Mouse (Mus musculus) liver, embryonic 14.5 days (tissue): ENCODE measurements around the gene Ssr1. TPM values are rescaled to one million over a fixed set of nuclear protein-coding genes. Genes with fewer than 3 reads are reported as not detected.

Experiments used
- ATAC-seq: fragments of 200-750 bp; cut with Nextera tagmentation; 2 replicates; pipeline ENCODE4 v1.8.0; 2017; ENCODE audit warnings: moderate number of reproducible peaks, mild to moderate bottlenecking, moderate library complexity; ENCODE audit not compliant: insufficient read depth
- DNase-seq, 3 experiments: peaks; one replicate each; pipeline ENCODE4 v3.0.0-alpha.2; 2012 to 2013; ENCODE audit warnings: low read depth in 3 of 3, low spot score in 3 of 3
- H3K27ac ChIP-seq: fragments of 300-500 bp; sonication (generic); 2 replicates; pipeline ENCODE4 v1.5.1; 2014; ENCODE audit warnings: moderate library complexity, mild to moderate bottlenecking, control low read depth, inconsistent platforms
- H3K27me3 ChIP-seq: fragments of 300-500 bp; sonication (generic); 2 replicates; pipeline ENCODE4 v1.6.1; 2014; ENCODE audit warnings: mild to moderate bottlenecking, low read length, moderate library complexity; ENCODE audit not compliant: control insufficient read depth, insufficient read depth
- H3K36me3 ChIP-seq: fragments of 300-500 bp; sonication (generic); replicated peaks from 2 replicates; pipeline ENCODE4 v1.6.1; 2014; ENCODE audit warnings: low read depth; ENCODE audit not compliant: control insufficient read depth, insufficient read depth
- H3K4me1 ChIP-seq, 2 experiments: fragments of 200-500 bp in 1 of 2; fragments of 300-500 bp in 1 of 2; sonication (generic) in 1 of 2; replicated peaks; 2 replicates each; pipeline ENCODE4 v1.6.1; 2012 to 2014; ENCODE audit warnings: antibody characterized with exemption in 1 of 2, inconsistent platforms in 1 of 2, low read length in 1 of 2; ENCODE audit not compliant: control insufficient read depth in 2 of 2, insufficient read depth in 2 of 2
- H3K4me2 ChIP-seq: fragments of 300-500 bp; sonication (generic); 2 replicates; pipeline ENCODE4 v1.6.1; 2014; ENCODE audit warnings: low read depth, mild to moderate bottlenecking, control low read depth, moderate library complexity
- H3K4me3 ChIP-seq, 2 experiments: fragments of 200-500 bp in 1 of 2; fragments of 300-500 bp in 1 of 2; sonication (generic) in 1 of 2; 2 replicates each; pipeline ENCODE4 v1.5.1; 2012 to 2014; ENCODE audit warnings: low read depth in 2 of 2, low read length in 2 of 2, mild to moderate bottlenecking in 2 of 2, control low read depth in 1 of 2, inconsistent platforms in 1 of 2, moderate library complexity in 1 of 2; ENCODE audit not compliant: insufficient read depth in 1 of 2
- H3K9ac ChIP-seq: fragments of 300-500 bp; sonication (generic); replicated peaks from 2 replicates; pipeline ENCODE4 v1.6.1; 2014; ENCODE audit warnings: mild to moderate bottlenecking, control low read depth, moderate library complexity
- H3K9me3 ChIP-seq: fragments of 300-500 bp; sonication (generic); 2 replicates; pipeline ENCODE4 v1.6.1; 2016; ENCODE audit warnings: low read length, mixed read lengths; ENCODE audit not compliant: control insufficient read depth
- CTCF ChIP-seq: IDR thresholded peaks from 2 replicates; pipeline ENCODE4 v1.5.1; 2016; ENCODE audit warnings: antibody characterized with exemption, low read depth, control low read depth
- EP300 ChIP-seq: IDR thresholded peaks from 2 replicates; pipeline ENCODE4 v1.6.1; 2016; ENCODE audit warnings: antibody characterized with exemption, low read depth
- WGBS: fragments of 180-500 bp; shearing (Covaris S2); extraction: QIAGEN DNeasy Blood & Tissue Kit; methylation state at CpG from one replicate; pipeline ENCODE4 v1.1.7; 2014; ENCODE audit not compliant: insufficient replicate concordance; 5-methylcytosine and 5-hydroxymethylcytosine counted together
- polyA plus RNA-seq, 2 experiments: library from polyadenylated mRNA; depleted of rRNA in 1 of 2; stranded (reverse) in 1 of 2; unstranded in 1 of 2; fragments of >200 nt; fragmentation: Nextera tagmentation in 1 of 2; extraction: Ambion mirVana in 1 of 2; gene quantifications; 2 replicates each; pipeline versions ENCODE4 v1.2.1 to v1.2.3; 2012 to 2014

Gene Ssr1
- polyA plus RNA-seq, 2 experiments: 17.0 to 74.3 TPM

- ATAC-seq: no peak
- no peak overlapping the region for H3K9ac ChIP-seq
- no peaks in the 10 kb centered on the region for H3K9me3 ChIP-seq
- peaks cover 23% of the 10 kb centered on the region for H3K36me3 ChIP-seq
- no peak overlapping the region for H3K27ac ChIP-seq
- no peaks in the 10 kb centered on the region for H3K27me3 ChIP-seq
- no peak for DNase-seq
- peaks cover 0 to 3% of the 10 kb centered on the region in 2 experiments; a peak in 1 of 4 replicates for H3K4me1 ChIP-seq
- TF ChIP-seq CTCF: no peak
- TF ChIP-seq EP300: no peak
- H3K4me2 ChIP-seq: no peak overlapping the region
- 81% methylated on average over 15 of the region's 15 CpGs for WGBS
- H3K4me3 ChIP-seq: no peak overlapping the region
Observed at GRCm38 (mm10) chr13:37918336-37919261, 75.4 kb downstream of the Ssr1 start.

Other genes with a start within 250 kb of the Ssr1 start
- 4.8 and 5.4 TPM in 2 replicates for gene Rreb1, start 215.8 kb downstream of the Ssr1 start, polyA plus RNA-seq (2012; rRNA removed)
- gene Rreb1, start 215.8 kb downstream of the Ssr1 start, polyA plus RNA-seq (2014; fragmentation: Nextera tagmentation; extraction: Ambion mirVana): 5.4 TPM in 2 replicates
- gene Riok1, start 42.8 kb upstream of the Ssr1 start, polyA plus RNA-seq (2012; rRNA removed): 6.9 and 13.0 TPM in 2 replicates
- 17.5 and 18.0 TPM in 2 replicates for gene Riok1, start 42.8 kb upstream of the Ssr1 start, polyA plus RNA-seq (2014; fragmentation: Nextera tagmentation; extraction: Ambion mirVana)
- 0.10 and 0.15 TPM in 2 replicates for gene Cage1, start 42.9 kb upstream of the Ssr1 start, polyA plus RNA-seq (2012; rRNA removed)
- 0.25 and 0.56 TPM in 2 replicates for gene Cage1, start 42.9 kb upstream of the Ssr1 start, polyA plus RNA-seq (2014; fragmentation: Nextera tagmentation; extraction: Ambion mirVana)
- 1.2 and 1.8 TPM in 2 replicates for gene Dsp, start 157.1 kb upstream of the Ssr1 start, polyA plus RNA-seq (2012; rRNA removed)
- 2.0 TPM in 2 replicates for gene Dsp, start 157.1 kb upstream of the Ssr1 start, polyA plus RNA-seq (2014; fragmentation: Nextera tagmentation; extraction: Ambion mirVana)
- 9.5 and 15.8 TPM in 2 replicates for gene Snrnp48, start 210.7 kb upstream of the Ssr1 start, polyA plus RNA-seq (2012; rRNA removed)
- 10.9 and 12.0 TPM in 2 replicates for gene Snrnp48, start 210.7 kb upstream of the Ssr1 start, polyA plus RNA-seq (2014; fragmentation: Nextera tagmentation; extraction: Ambion mirVana)